7 mouse cellular contexts compared by ENCODE assay signal in the genomic region with DNA sequence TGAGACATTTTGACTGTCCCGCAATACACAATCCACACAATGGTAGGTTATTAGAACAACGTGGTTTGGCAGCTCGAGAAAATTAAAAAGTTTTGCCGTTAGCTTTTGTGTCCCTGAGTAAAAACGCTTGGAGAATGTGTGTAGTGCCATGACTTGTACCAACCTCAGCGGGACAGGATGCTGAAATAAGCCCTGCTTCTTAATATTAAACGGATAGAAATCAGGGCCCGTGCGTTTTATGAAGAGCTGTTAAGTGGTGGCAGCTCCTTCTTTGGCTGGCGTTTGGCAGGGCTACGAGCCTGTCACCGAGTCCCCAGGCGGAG. TPM values are rescaled to one million over a fixed set of nuclear protein-coding genes. Genes with fewer than 3 reads are reported as not detected.
A peak's percentile ranks its signal among the peaks of the same experiment; 100 is the strongest.
DNase-seq lines count a peak whose midpoint lies in the region; ATAC-seq and TF ChIP-seq lines count a peak whose summit lies in the region.

No protein-coding gene starts in this region.

- 0 out of 2 replicates have a peak overlapping the region, but pooled peaks have one; percentile 11 for H3K27ac ChIP-seq in testis, adult 2 months (ENCODE audit: control insufficient read depth, insufficient read depth, low read depth, low read length)
- H3K27ac ChIP-seq in heart, embryonic 15.5 days = peak overlapping the region; percentile 47; the same call in 1 of the 2 replicates
- H3K27ac ChIP-seq in liver, embryonic 14.5 days = no peak overlapping the region

- H3K4me2 ChIP-seq in heart, embryonic 15.5 days = peak overlapping the region; percentile 88
- peak overlapping the region; percentile 54 for H3K4me2 ChIP-seq in liver, embryonic 14.5 days (ENCODE audit: low read depth)

- no peak for ATAC-seq in heart, embryonic 15.5 days (replicated peaks; ENCODE audit: insufficient number of reproducible peaks, insufficient read depth, low FRiP score, low read depth)
- ATAC-seq in liver, embryonic 14.5 days (ENCODE audit: insufficient read depth) = no peak

- no peak for TF ChIP-seq CTCF in testis, adult 2 months (IDR thresholded peaks at IDR 0.05; ENCODE audit: control insufficient read depth, insufficient read depth, insufficient replicate concordance, low read depth, low read length)
- no peak for TF ChIP-seq CTCF in liver, embryonic 14.5 days (IDR thresholded peaks at IDR 0.05; ENCODE audit: low read depth)

- H3K36me3 ChIP-seq in testis, adult 2 months (ENCODE audit: control insufficient read depth, insufficient read depth, low read length) = no peaks in the 10 kb centered on the region
- no peaks in the 10 kb centered on the region for H3K36me3 ChIP-seq in heart, embryonic 15.5 days
- H3K36me3 ChIP-seq in liver, embryonic 14.5 days (replicated peaks; ENCODE audit: control insufficient read depth, insufficient read depth, low read depth) = no peaks in the 10 kb centered on the region

- H3K9me3 ChIP-seq in heart, embryonic 15.5 days (replicated peaks) = no peaks in the 10 kb centered on the region
- no peaks in the 10 kb centered on the region for H3K9me3 ChIP-seq in liver, embryonic 14.5 days (ENCODE audit: control insufficient read depth, low read length)

- TF ChIP-seq EP300 in liver, embryonic 14.5 days (IDR thresholded peaks at IDR 0.05; ENCODE audit: low read depth) = no peak

- peak overlapping the region; percentile 54 for H3K9ac ChIP-seq in heart, embryonic 15.5 days
- no peak overlapping the region for H3K9ac ChIP-seq in liver, embryonic 14.5 days (replicated peaks)

- no peaks in the 10 kb centered on the region for H3K27me3 ChIP-seq in testis, adult 2 months (ENCODE audit: control insufficient read depth, insufficient read depth, low read length)
- 0 out of 2 replicates have a peak, but pooled peaks cover 4% of the 10 kb centered on the region for H3K27me3 ChIP-seq in heart, embryonic 15.5 days
- H3K27me3 ChIP-seq in liver, embryonic 14.5 days (ENCODE audit: control insufficient read depth, insufficient read depth, low read length) = peaks cover 28% of the 10 kb centered on the region

- H3K4me1 ChIP-seq in testis, adult 2 months (ENCODE audit: control insufficient read depth, insufficient read depth, low read length) = peaks cover 2% of the 10 kb centered on the region; the same call in 1 of the 2 replicates
- H3K4me1 ChIP-seq in heart, embryonic 15.5 days (replicated peaks) = 0 out of 2 replicates have a peak, but pooled peaks cover 3% of the 10 kb centered on the region
- peaks cover 0 to 2% of the 10 kb centered on the region in 2 experiments; a peak in 2 of 4 replicates for H3K4me1 ChIP-seq in liver, embryonic 14.5 days (replicated peaks; ENCODE audit: control insufficient read depth in 2 of 2, insufficient read depth in 2 of 2, low read length in 1 of 2)

- no peak for DNase-seq in testis, postnatal 14 days (ENCODE audit: low spot score)
- DNase-seq in liver, embryonic 14.5 days (ENCODE audit: low read depth in 3 of 3, low spot score in 3 of 3) = no peak
- no peak for DNase-seq in retina, postnatal 1 day
- no peak for DNase-seq in left cerebral cortex, adult 8-10 months (ENCODE audit: low spot score in 2 of 2)
- no peak for DNase-seq in adrenal gland, adult 18-20 months (ENCODE audit: low spot score in 2 of 2)

- no peak for TF ChIP-seq POLR2A in testis, adult 2 months (IDR thresholded peaks at IDR 0.05; ENCODE audit: control insufficient read depth, low read depth, low read length)

- peak overlapping the region; percentile 59 for H3K4me3 ChIP-seq in testis, adult 2 months (ENCODE audit: control insufficient read depth, low read depth, low read length)
- H3K4me3 ChIP-seq in heart, embryonic 15.5 days = peak overlapping the region; percentile 53
- H3K4me3 ChIP-seq in liver, embryonic 14.5 days (ENCODE audit: insufficient read depth in 1 of 2, low read depth in 2 of 2, low read length in 2 of 2) = peak overlapping the region; percentile 8 to 27; a peak in 3 of 4 replicates

- 14% methylated on average over 13 of the region's 13 CpGs for WGBS in heart, embryonic 15.5 days
- WGBS in liver, embryonic 14.5 days (ENCODE audit: insufficient replicate concordance) = 23% methylated on average over 13 of the region's 13 CpGs

RNA-seq across cellular contexts. Expression of gene Gm5447, which starts 11.2 kb away (rescaled TPM):
- 0.28 and 0.30 TPM in 2 replicates for polyA plus RNA-seq in testis, adult 2 months (2012; rRNA removed)
- polyA plus RNA-seq in heart, embryonic 15.5 days (2015; fragmentation: Nextera tagmentation; extraction: Ambion mirVana) = 0.06 and 0.10 TPM in 2 replicates
- polyA plus RNA-seq in liver, embryonic 14.5 days (2012; rRNA removed) = not detected in 2 replicates
- not detected in 2 replicates for polyA plus RNA-seq in liver, embryonic 14.5 days (2014; fragmentation: Nextera tagmentation; extraction: Ambion mirVana)
- total RNA-seq in left cerebral cortex, adult 8-10 months (2022) = not detected
- total RNA-seq in adrenal gland, adult 18-20 months (2021) = not detected

RNA-seq across cellular contexts. Expression of gene Exoc2, which starts 11.3 kb away (rescaled TPM):
- 10.2 and 10.7 TPM in 2 replicates for polyA plus RNA-seq in testis, adult 2 months (2012; rRNA removed)
- polyA plus RNA-seq in heart, embryonic 15.5 days (2015; fragmentation: Nextera tagmentation; extraction: Ambion mirVana) = 18.6 and 20.1 TPM in 2 replicates
- 4.4 and 7.0 TPM in 2 replicates for polyA plus RNA-seq in liver, embryonic 14.5 days (2012; rRNA removed)
- 13.8 and 14.8 TPM in 2 replicates for polyA plus RNA-seq in liver, embryonic 14.5 days (2014; fragmentation: Nextera tagmentation; extraction: Ambion mirVana)
- total RNA-seq in left cerebral cortex, adult 8-10 months (2022) = 10 to 100 TPM; 41.5 to 47.2 (median 43.8) TPM
- total RNA-seq in adrenal gland, adult 18-20 months (2021) = 10 to 100 TPM; 24.3 to 29.0 TPM

RNA-seq across cellular contexts. Expression of gene Hus1b, which starts 37.7 kb away (rescaled TPM):
- polyA plus RNA-seq in testis, adult 2 months (2012; rRNA removed) = 3.1 and 3.4 TPM in 2 replicates
- not detected in 2 replicates for polyA plus RNA-seq in heart, embryonic 15.5 days (2015; fragmentation: Nextera tagmentation; extraction: Ambion mirVana)
- polyA plus RNA-seq in liver, embryonic 14.5 days (2012; rRNA removed) = 0.06 TPM in 2 replicates
- not detected in 2 replicates for polyA plus RNA-seq in liver, embryonic 14.5 days (2014; fragmentation: Nextera tagmentation; extraction: Ambion mirVana)
- under 1 TPM; 0.51 to 0.77 (median 0.66) TPM for total RNA-seq in left cerebral cortex, adult 8-10 months (2022)
- under 1 TPM; 0.26 to 0.27 TPM for total RNA-seq in adrenal gland, adult 18-20 months (2021)
